Mouse (Mus musculus): ENCODE results near the gene Gm10408. TPM values are rescaled to one million over a fixed set of nuclear protein-coding genes. Genes with fewer than 3 reads are reported as not detected.
"Not testable (repeated sequence)": the region's sequence is repeated elsewhere in the genome, so short reads cannot be mapped to it uniquely, and the experiment has no call there.

Gm10408 gene
- polyA plus RNA-seq (2015; fragmentation: Nextera tagmentation; extraction: Ambion mirVana), result not detected in 2 replicates

GRCm38 (mm10) chr14:3449079-3449478 lies at the start of gene Gm10408:
Gene Gm10408, plus strand, starts transcription at chr14:3449379.
- not testable (repeated sequence) for ATAC-seq; H3K4me1 ChIP-seq (ENCODE audit: insufficient read depth)
- WGBS (ENCODE audit: insufficient replicate concordance), result no CpG with 5 or more reads among the region's 3 CpGs

GRCm38 (mm10) chr14:3412314-3412713 lies 36.9 kb upstream of the Gm10408 start, which contains the start of gene Gm10409:
Gene Gm10409, plus strand, starts transcription at chr14:3412614.
- not testable (repeated sequence) for ATAC-seq; H3K4me1 ChIP-seq (ENCODE audit: insufficient read depth); H3K27me3 ChIP-seq (ENCODE audit: insufficient read depth, low read length); H3K4me3 ChIP-seq (ENCODE audit: low read depth, low read length); DNase-seq; H3K36me3 ChIP-seq (replicated peaks; ENCODE audit: insufficient read depth, low read length); H3K9me3 ChIP-seq (ENCODE audit: low read length); H3K27ac ChIP-seq (ENCODE audit: low read depth); H3K4me2 ChIP-seq (ENCODE audit: low read depth, low read length); H3K9ac ChIP-seq (replicated peaks)
- no CpG with 5 or more reads among the region's 32 CpGs for WGBS (ENCODE audit: insufficient replicate concordance)

More at GRCm38 (mm10) chr14:3449079-3449478, at the start of gene Gm10408:
- H3K27me3 ChIP-seq (ENCODE audit: insufficient read depth, low read length); H3K4me3 ChIP-seq (ENCODE audit: low read depth, low read length); H3K9ac ChIP-seq (replicated peaks); H3K27ac ChIP-seq (ENCODE audit: low read depth); H3K9me3 ChIP-seq (ENCODE audit: low read length); H3K36me3 ChIP-seq (replicated peaks; ENCODE audit: insufficient read depth, low read length); DNase-seq; H3K4me2 ChIP-seq (ENCODE audit: low read depth, low read length): not testable (repeated sequence)

GRCm38 (mm10) chr14:3427803-3428202 lies 21.4 kb upstream of the Gm10408 start, which contains the start of gene Gm3005:
Gene Gm3005, plus strand, starts transcription at chr14:3428103.
- not testable (repeated sequence) for H3K4me2 ChIP-seq (ENCODE audit: low read depth, low read length); H3K4me1 ChIP-seq (ENCODE audit: insufficient read depth); ATAC-seq; H3K9ac ChIP-seq (replicated peaks); H3K27me3 ChIP-seq (ENCODE audit: insufficient read depth, low read length); H3K27ac ChIP-seq (ENCODE audit: low read depth); H3K4me3 ChIP-seq (ENCODE audit: low read depth, low read length); DNase-seq; H3K36me3 ChIP-seq (replicated peaks; ENCODE audit: insufficient read depth, low read length); H3K9me3 ChIP-seq (ENCODE audit: low read length)
- WGBS (ENCODE audit: insufficient replicate concordance), result no CpG with 5 or more reads among the region's 2 CpGs

Other genes with a start within 250 kb of the Gm10408 start
- 0.46 and 0.58 TPM in 2 replicates for gene D830030K20Rik, start 240.9 kb upstream of the Gm10408 start, polyA plus RNA-seq (2015; fragmentation: Nextera tagmentation; extraction: Ambion mirVana)
- not detected in 2 replicates for gene Gm2956, start 116.8 kb upstream of the Gm10408 start, polyA plus RNA-seq (2015; fragmentation: Nextera tagmentation; extraction: Ambion mirVana)
- gene Gm10413, start 54.3 kb upstream of the Gm10408 start, polyA plus RNA-seq (2015; fragmentation: Nextera tagmentation; extraction: Ambion mirVana), result not detected in 2 replicates
- gene Gm10409, start 36.8 kb upstream of the Gm10408 start, polyA plus RNA-seq (2015; fragmentation: Nextera tagmentation; extraction: Ambion mirVana), result not detected in 2 replicates
- not detected in 2 replicates for gene Gm3005, start 21.3 kb upstream of the Gm10408 start, polyA plus RNA-seq (2015; fragmentation: Nextera tagmentation; extraction: Ambion mirVana)
- gene Gm3012, start 185.1 kb downstream of the Gm10408 start, polyA plus RNA-seq (2015; fragmentation: Nextera tagmentation; extraction: Ambion mirVana), result not detected in 2 replicates
- gene Gm3020, start 202.7 kb downstream of the Gm10408 start, polyA plus RNA-seq (2015; fragmentation: Nextera tagmentation; extraction: Ambion mirVana), result not detected in 2 replicates
- not detected in 2 replicates for gene Gm3043, start 239.4 kb downstream of the Gm10408 start, polyA plus RNA-seq (2015; fragmentation: Nextera tagmentation; extraction: Ambion mirVana)

All from liver, postnatal 0 days (tissue).